Mouse (Mus musculus) stomach, embryonic 15.5 days (tissue): Measurements from ENCODE around the gene Med6. TPM values are rescaled to one million over a fixed set of nuclear protein-coding genes. Genes with fewer than 3 reads are reported as not detected.
"Not testable (repeated sequence)": the region's sequence is repeated elsewhere in the genome, so short reads cannot be mapped to it uniquely, and the experiment has no call there.

Source experiments
- ATAC-seq: fragments of 200-750 bp; cut with Nextera tagmentation; 2 replicates; pipeline ENCODE4 v1.8.0; 2017; ENCODE audit warnings: low read depth, moderate number of reproducible peaks, moderate TSS enrichment; ENCODE audit not compliant: insufficient read depth, low FRiP score
- H3K27ac ChIP-seq: fragments of 300-500 bp; sonication (generic); 2 replicates; pipeline ENCODE4 v1.5.1; 2015; ENCODE audit warnings: mild to moderate bottlenecking, inconsistent platforms
- H3K27me3 ChIP-seq: fragments of 300-500 bp; sonication (generic); replicated peaks from 2 replicates; pipeline ENCODE4 v1.6.1; 2015; ENCODE audit warnings: inconsistent platforms
- H3K36me3 ChIP-seq: fragments of 300-500 bp; sonication (generic); 2 replicates; pipeline ENCODE4 v1.6.1; 2015; ENCODE audit warnings: inconsistent platforms
- H3K4me1 ChIP-seq: fragments of 300-500 bp; sonication (generic); 2 replicates; pipeline ENCODE4 v1.6.1; 2015; ENCODE audit warnings: inconsistent platforms
- H3K4me2 ChIP-seq: fragments of 300-500 bp; sonication (generic); 2 replicates; pipeline ENCODE4 v1.6.1; 2015; ENCODE audit warnings: mild to moderate bottlenecking, inconsistent platforms
- H3K4me3 ChIP-seq: fragments of 300-500 bp; sonication (generic); replicated peaks from 2 replicates; pipeline ENCODE4 v1.5.1; 2015; ENCODE audit warnings: inconsistent platforms
- H3K9ac ChIP-seq: fragments of 300-500 bp; sonication (generic); 2 replicates; pipeline ENCODE4 v1.6.1; 2015; ENCODE audit warnings: inconsistent platforms
- H3K9me3 ChIP-seq: fragments of 300-500 bp; sonication (generic); 2 replicates; pipeline ENCODE4 v1.6.1; 2016; ENCODE audit warnings: inconsistent platforms
- whole genome bisulfite sequencing: fragments of 180-500 bp; shearing (Covaris S2); methylation state at CpG from one replicate; pipeline ENCODE4 v1.1.7; 2015; 5-methylcytosine and 5-hydroxymethylcytosine counted together
- polyA plus RNA-seq: library from polyadenylated mRNA; unstranded; fragments of >200 nt; fragmentation: Nextera tagmentation; extraction: Ambion mirVana; gene quantifications from 2 replicates; pipeline ENCODE4 v1.2.1, GENCODE M21; 2015

Med6 gene
- polyA plus RNA-seq, 1 experiment from 2014 or later: 66.4 TPM

DNA sequence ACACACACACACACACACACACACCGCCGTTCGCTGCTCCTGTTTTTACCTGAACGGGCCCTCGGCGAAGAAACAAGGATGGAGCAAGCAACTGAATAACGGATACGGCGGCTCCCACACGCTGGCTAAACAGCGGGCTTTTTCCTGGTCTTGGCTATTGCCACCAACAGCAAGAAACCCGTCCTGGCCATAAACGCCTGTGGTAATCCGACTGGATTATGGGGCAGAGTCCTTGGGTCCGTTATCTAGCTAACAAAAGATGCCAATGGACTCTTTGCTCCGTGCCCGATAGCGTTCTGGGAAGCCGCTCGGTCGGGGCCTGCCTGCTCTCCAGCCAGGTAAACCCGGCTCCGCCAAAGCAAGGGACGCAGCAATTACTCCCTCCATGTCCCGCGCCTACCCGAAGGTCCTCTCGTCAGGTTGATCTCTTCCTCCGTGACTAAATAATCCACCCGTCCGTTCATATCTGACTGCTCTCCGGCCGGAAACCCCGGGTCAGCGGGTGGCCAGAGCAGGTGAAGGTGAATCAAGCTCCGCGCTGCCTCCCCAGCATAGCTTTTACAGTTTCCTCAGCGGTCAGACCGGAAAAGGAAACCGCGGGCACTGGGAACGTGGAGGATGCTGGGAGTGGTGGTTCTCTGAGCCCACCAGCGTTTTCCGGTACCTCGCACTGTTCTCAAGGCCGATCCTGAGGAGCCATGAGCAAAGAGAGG, 62.3 kb downstream of the Med6 start, which contains the start of the genes Gm20498 and Synj2bp:
Gene Gm20498, minus strand, starts transcription at position 590 of the 713 bp plus-strand sequence.
Gene Synj2bp, minus strand, starts transcription at position 596 of the 713 bp plus-strand sequence.
- Histone ChIP-seq H3K27ac (peak within 1 kb of the TSS; percentile 55), H3K4me2 (peak within 1 kb of the TSS; percentile 62), H3K27me3 (no peaks in the 10 kb centered on the region), H3K9me3 (no peaks in the 10 kb centered on the region), H3K9ac (peak within 1 kb of the TSS; percentile 47), H3K4me1 (no peaks in the 10 kb centered on the region), H3K4me3 (peak within 1 kb of the TSS; percentile 58), H3K36me3 (no peaks in the 10 kb centered on the region)
- under 1% methylated on average over 46 of the region's 46 CpGs for WGBS
- ATAC-seq: peak; percentile 91

- not testable (repeated sequence) for ATAC-seq, H3K4me3 ChIP-seq
- 76% methylated on average over 8 of the region's 8 CpGs for WGBS
These were observed 64.2 kb downstream of the Med6 start for GRCm38 (mm10) chr12:81530587-81530986.

More at GRCm38 (mm10) chr12:81530587-81530986, 64.2 kb downstream of the Med6 start:
- not testable (repeated sequence) for H3K4me2 ChIP-seq, H3K36me3 ChIP-seq, H3K27me3 ChIP-seq, H3K9me3 ChIP-seq, H3K27ac ChIP-seq, H3K9ac ChIP-seq, H3K4me1 ChIP-seq

Other genes with a start within 250 kb of the Med6 start
- 0.09 and 0.27 TPM in 2 replicates for gene Gm4787, start 215.5 kb downstream of the Med6 start, polyA plus RNA-seq
- gene Adam4, start 173.1 kb downstream of the Med6 start, polyA plus RNA-seq: 0.65 and 0.67 TPM in 2 replicates
- gene Cox16, start 109.9 kb downstream of the Med6 start, polyA plus RNA-seq: 150 and 155 TPM in 2 replicates
- 25.9 and 26.3 TPM in 2 replicates for gene Gm20498, start 62.1 kb downstream of the Med6 start, polyA plus RNA-seq
- 40.3 and 43.6 TPM in 2 replicates for gene Synj2bp, start 62.1 kb downstream of the Med6 start, polyA plus RNA-seq
- gene Adam21, start 26.5 kb downstream of the Med6 start, polyA plus RNA-seq: 0.19 and 0.28 TPM in 2 replicates
- 6.6 and 6.8 TPM in 2 replicates for gene Ttc9, start 36.2 kb upstream of the Med6 start, polyA plus RNA-seq
- gene Map3k9, start 186.2 kb upstream of the Med6 start, polyA plus RNA-seq: 2.6 and 3.1 TPM in 2 replicates